Mouse (Mus musculus) bone marrow, adult 2 months (tissue): ENCODE measurements around the gene BC052040.

ENCODE experiments used
- CTCF ChIP-seq: fragments of 200-500 bp; IDR thresholded peaks from 2 replicates; pipeline ENCODE4 v1.5.1; 2011; ENCODE audit warnings: low read length, control low read depth; ENCODE audit not compliant: control insufficient read depth, insufficient read depth
- POLR2A ChIP-seq: fragments of 200-500 bp; IDR thresholded peaks from 2 replicates; pipeline ENCODE4 v1.6.1; 2011; ENCODE audit warnings: low read depth, mild to moderate bottlenecking, control low read depth, low read length, borderline replicate concordance; ENCODE audit not compliant: control insufficient read depth

GRCm38 (mm10) chr2:115610503-115610902 is 29.0 kb downstream of the BC052040 start:
- TF ChIP-seq POLR2A (no peak), CTCF (no peak)
